Mouse (Mus musculus) heart, adult 2 months (tissue): ENCODE measurements at regions not wholly inside any gene's neighbourhood (a gene's known extent, or its start where the extent isn't known, plus 50 kb on each side); places are given as distances from the start of the nearest gene placed in this dataset.

ENCODE experiments used
- DNase-seq, 2 experiments: peaks; one replicate each; pipeline ENCODE4 v3.0.0; 2021
- H3K27ac ChIP-seq: fragments of 200-600 bp; 2 replicates; pipeline ENCODE4 v1.8.1; 2022
- H3K27me3 ChIP-seq: fragments of 200-500 bp; 2 replicates; pipeline ENCODE4 v1.6.1; 2012; ENCODE audit warnings: mild to moderate bottlenecking, low read length, inconsistent platforms, mixed read lengths; ENCODE audit not compliant: control insufficient read depth, insufficient read depth
- H3K36me3 ChIP-seq: fragments of 200-500 bp; 2 replicates; pipeline ENCODE4 v1.6.1; 2012; ENCODE audit warnings: low read length, inconsistent platforms; ENCODE audit not compliant: control insufficient read depth, insufficient read depth
- H3K4me1 ChIP-seq: fragments of 200-500 bp; 2 replicates; pipeline ENCODE4 v1.6.1; 2011; ENCODE audit warnings: low read length; ENCODE audit not compliant: control insufficient read depth, insufficient read depth
- H3K4me3 ChIP-seq: fragments of 200-600 bp; 2 replicates; pipeline ENCODE4 v1.8.1; 2022
- H3K79me2 ChIP-seq: fragments of 200-500 bp; replicated peaks from 2 replicates; pipeline ENCODE4 v1.6.1; 2012; ENCODE audit warnings: mild to moderate bottlenecking, inconsistent platforms, low read length, moderate library complexity, mixed read lengths; ENCODE audit not compliant: control insufficient read depth, insufficient read depth
- H3K9ac ChIP-seq: fragments of 200-500 bp; 2 replicates; pipeline ENCODE4 v1.6.1; 2012; ENCODE audit warnings: low read depth, mild to moderate bottlenecking, control low read depth, inconsistent platforms, low read length, mixed read lengths
- CTCF ChIP-seq: fragments of 200-600 bp; IDR thresholded peaks from 2 replicates; pipeline ENCODE4 v1.8.1; 2022; ENCODE audit warnings: antibody characterized with exemption, mild to moderate bottlenecking, moderate library complexity
- EP300 ChIP-seq: fragments of 200-500 bp; IDR thresholded peaks from 2 replicates; pipeline ENCODE4 v1.6.1; 2011; ENCODE audit warnings: low read depth, low read length, control low read depth; ENCODE audit not compliant: insufficient read depth
- POLR2A ChIP-seq: fragments of 200-500 bp; IDR thresholded peaks from 2 replicates; pipeline ENCODE4 v1.6.1; 2011; ENCODE audit warnings: mild to moderate bottlenecking, low read depth, low read length, control low read depth; ENCODE audit not compliant: insufficient read depth
- WGBS: fragments of 180-500 bp; shearing (Covaris S2); methylation state at CpG from one replicate; pipeline ENCODE4 v1.1.7; 2018; 5-methylcytosine and 5-hydroxymethylcytosine counted together
- intact Hi-C: fragments of 180-260 bp; cut with DNase I; formaldehyde crosslinking; loops from one replicate; pipeline ENCODE4 v1.15.1; 2025

GRCm38 (mm10) chr13:88602244-88602643 lies 219.0 kb upstream of the Edil3 start:
- no peaks in the 10 kb centered on the region for H3K4me1 ChIP-seq
- H3K4me3 ChIP-seq: no peak overlapping the region
- H3K9ac ChIP-seq: no peak overlapping the region
- intact Hi-C loops: no loop called here
- WGBS: 43% methylated on average over 1 of the region's 1 CpGs
- no peaks in the 10 kb centered on the region for H3K79me2 ChIP-seq
- no peaks in the 10 kb centered on the region for H3K27me3 ChIP-seq
- no peak overlapping the region for H3K27ac ChIP-seq
- no peak for TF ChIP-seq POLR2A
- no peak for TF ChIP-seq CTCF
- no peak for TF ChIP-seq EP300
- no peak for DNase-seq
- H3K36me3 ChIP-seq: no peaks in the 10 kb centered on the region

GRCm38 (mm10) chr13:88610610-88611009 lies 210.7 kb upstream of the Edil3 start:
- TF ChIP-seq EP300: no peak
- no peak for TF ChIP-seq CTCF
- TF ChIP-seq POLR2A: no peak
- intact Hi-C loops: no loop called here
- WGBS: 76% methylated on average over 2 of the region's 2 CpGs
- Histone ChIP-seq H3K79me2 (no peaks in the 10 kb centered on the region), H3K27me3 (no peaks in the 10 kb centered on the region), H3K4me1 (no peaks in the 10 kb centered on the region), H3K9ac (no peak overlapping the region), H3K27ac (no peak overlapping the region), H3K36me3 (no peaks in the 10 kb centered on the region), H3K4me3 (no peak overlapping the region)
- DNase-seq: no peak

GRCm38 (mm10) chr13:88613231-88613630 lies 208.0 kb upstream of the Edil3 start:
- Histone ChIP-seq H3K27me3 (no peaks in the 10 kb centered on the region), H3K9ac (no peak overlapping the region), H3K4me3 (no peak overlapping the region), H3K36me3 (no peaks in the 10 kb centered on the region), H3K27ac (no peak overlapping the region), H3K79me2 (no peaks in the 10 kb centered on the region), H3K4me1 (no peaks in the 10 kb centered on the region)
- no peak for TF ChIP-seq CTCF
- TF ChIP-seq EP300: no peak
- TF ChIP-seq POLR2A: no peak
- WGBS: 77% methylated on average over 3 of the region's 3 CpGs
- intact Hi-C loops: no loop called here
- DNase-seq: no peak

DNA sequence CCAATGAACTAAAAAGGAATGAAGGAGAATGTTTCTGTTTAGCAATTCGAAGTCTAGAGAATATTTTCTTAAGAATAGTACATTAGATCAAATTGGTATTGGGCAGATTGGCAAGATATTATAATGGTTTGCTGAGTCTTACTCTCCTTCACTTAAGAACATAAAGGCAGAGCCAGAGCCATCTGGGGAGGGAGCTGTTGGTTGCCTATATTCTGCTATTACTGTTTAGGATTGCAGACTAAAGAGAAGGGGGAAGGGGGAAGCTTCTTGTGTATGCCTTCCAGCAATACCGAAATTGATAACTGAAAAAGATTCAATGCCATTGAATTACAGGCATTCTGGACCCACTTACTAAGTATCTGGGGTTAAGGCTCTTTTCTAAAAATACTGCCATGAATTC lies 171.1 kb upstream of the Edil3 start:
- Histone ChIP-seq H3K79me2 (no peaks in the 10 kb centered on the region), H3K9ac (no peak overlapping the region), H3K27ac (no peak overlapping the region), H3K4me1 (no peaks in the 10 kb centered on the region), H3K27me3 (no peaks in the 10 kb centered on the region), H3K4me3 (no peak overlapping the region), H3K36me3 (no peaks in the 10 kb centered on the region)
- intact Hi-C loops: no loop called here
- TF ChIP-seq CTCF (no peak), EP300 (no peak), POLR2A (no peak)
- no peak for DNase-seq
- 62% methylated on average over 2 of the region's 2 CpGs for WGBS

DNA sequence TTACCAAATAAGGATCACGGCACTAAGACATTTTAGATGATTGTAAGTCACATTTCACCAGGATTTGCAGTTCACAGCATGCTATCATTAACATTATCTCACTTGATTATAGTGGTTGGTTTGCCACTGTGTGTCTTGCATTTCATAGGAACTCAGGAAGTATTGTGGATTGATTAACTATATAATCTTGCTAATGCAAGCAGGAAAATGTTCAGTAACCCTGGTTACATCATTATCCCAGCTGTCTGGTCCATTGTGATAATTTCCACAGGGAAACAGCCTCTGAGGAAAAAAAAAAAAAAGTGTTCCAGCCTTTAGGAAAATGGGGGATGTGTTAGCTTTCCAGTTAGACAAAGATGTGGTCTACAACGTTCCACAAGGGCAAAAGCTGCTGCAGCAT lies 170.2 kb upstream of the Edil3 start:
- H3K9ac ChIP-seq: no peak overlapping the region
- no peak for DNase-seq
- H3K4me1 ChIP-seq: no peaks in the 10 kb centered on the region
- TF ChIP-seq EP300 (no peak), POLR2A (no peak), CTCF (no peak)
- no peak overlapping the region for H3K4me3 ChIP-seq
- H3K36me3 ChIP-seq: no peaks in the 10 kb centered on the region
- 31% methylated on average over 2 of the region's 2 CpGs for WGBS
- H3K79me2 ChIP-seq: no peaks in the 10 kb centered on the region
- intact Hi-C loops: no loop called here
- H3K27me3 ChIP-seq: no peaks in the 10 kb centered on the region
- no peak overlapping the region for H3K27ac ChIP-seq

DNA sequence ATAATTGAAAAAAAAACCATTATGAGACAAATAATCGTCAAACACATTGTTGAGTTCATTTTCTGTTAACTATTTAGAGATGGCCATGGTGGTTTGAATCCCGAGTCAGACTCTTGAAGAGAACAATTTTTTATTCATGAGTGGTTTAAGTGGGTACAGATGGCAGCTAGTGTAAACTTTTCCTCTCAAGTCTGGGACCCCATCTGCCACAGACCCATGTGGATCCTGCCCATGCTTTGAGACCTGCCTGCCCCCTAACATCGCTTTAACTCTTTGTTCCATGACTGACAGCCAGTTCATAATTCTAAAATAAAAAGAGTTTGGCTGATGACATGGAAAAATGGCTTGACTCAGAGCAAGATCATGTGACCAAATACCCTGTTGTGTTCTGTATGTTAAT lies 166.2 kb upstream of the Edil3 start:
- H3K36me3 ChIP-seq: no peaks in the 10 kb centered on the region
- no peaks in the 10 kb centered on the region for H3K79me2 ChIP-seq
- H3K9ac ChIP-seq: no peak overlapping the region
- TF ChIP-seq CTCF (no peak), EP300 (no peak), POLR2A (no peak)
- H3K4me3 ChIP-seq: no peak overlapping the region
- H3K4me1 ChIP-seq: no peaks in the 10 kb centered on the region
- H3K27ac ChIP-seq: no peak overlapping the region
- WGBS: 73% methylated on average over 3 of the region's 3 CpGs
- no peaks in the 10 kb centered on the region for H3K27me3 ChIP-seq
- DNase-seq: no peak
- intact Hi-C loops: no loop called here

- WGBS: 83% methylated on average over 5 of the region's 5 CpGs
- DNase-seq: no peak
- H3K27ac ChIP-seq: no peak overlapping the region
- H3K4me1 ChIP-seq: no peaks in the 10 kb centered on the region
- H3K4me3 ChIP-seq: no peak overlapping the region
- TF ChIP-seq CTCF (no peak), POLR2A (no peak), EP300 (no peak)
- no peak overlapping the region for H3K9ac ChIP-seq
- no peaks in the 10 kb centered on the region for H3K79me2 ChIP-seq
- H3K36me3 ChIP-seq: no peaks in the 10 kb centered on the region
- intact Hi-C loops: loop anchor here (5.0 kb wide), 1 partner anchor 394 kb away; no protein-coding TSS in a partner anchor
- no peaks in the 10 kb centered on the region for H3K27me3 ChIP-seq
These were observed 145.4 kb upstream of the Edil3 start for GRCm38 (mm10) chr13:88675835-88676234.
